Mouse (Mus musculus) cerebellum, postnatal 4 days (tissue): ENCODE data around the gene Caap1.

Experiments used
- DNase-seq, 2 experiments: peaks; one replicate each; pipeline ENCODE4 v3.0.0; 2022; ENCODE audit warnings: low spot score in 2 of 2, mixed read lengths in 1 of 2

Caap1 gene

DNA sequence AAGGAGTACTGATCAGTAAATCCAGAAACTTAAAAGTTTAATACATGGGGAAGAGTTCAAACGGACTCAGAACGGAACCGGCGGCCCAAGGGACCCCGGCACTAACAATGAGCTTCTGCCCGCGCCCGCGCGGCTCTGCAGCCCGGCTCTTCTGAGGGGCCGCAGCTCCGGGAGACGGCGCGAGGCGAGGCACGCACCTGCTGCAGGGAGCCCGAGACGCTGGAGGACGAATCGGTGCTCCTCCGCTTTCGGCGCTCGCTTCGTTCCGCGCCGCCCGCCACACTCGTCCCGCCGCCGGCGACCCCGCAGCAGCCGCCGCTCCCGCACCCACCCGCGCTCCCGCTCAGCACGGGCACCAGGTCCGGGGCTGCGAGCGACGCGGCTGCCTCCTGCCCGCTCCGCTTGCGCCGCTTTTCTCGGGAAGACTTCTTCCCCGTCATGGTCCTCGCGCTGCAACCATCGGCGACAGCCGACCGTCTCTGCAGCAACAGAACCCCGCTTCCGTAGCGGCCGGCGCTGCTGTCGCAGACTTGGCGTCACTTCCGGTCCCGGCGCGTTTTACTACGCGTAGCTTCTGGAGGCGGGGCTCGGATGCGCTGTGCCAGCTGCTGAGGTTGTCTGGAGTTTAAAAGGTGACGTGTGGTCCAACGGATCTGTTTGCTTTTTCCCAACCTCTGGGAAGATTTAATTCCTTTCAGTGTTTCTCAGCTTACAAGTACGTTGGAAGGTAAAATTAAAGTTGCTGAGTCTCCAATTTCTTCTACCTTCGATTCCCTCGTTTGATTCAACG lies at the start of gene Caap1, which contains the start of gene Gm10306:
TSS of gene Caap1 (minus strand) at position 532 of the 790 bp plus-strand sequence.
TSS of gene Gm10306 (plus strand) at position 282 of the 790 bp plus-strand sequence.
- peak; percentile 95 to 98 for DNase-seq

GRCm38 (mm10) chr4:94605591-94605990 lies 49.0 kb upstream of the Caap1 start:
- DNase-seq = no peak

DNA sequence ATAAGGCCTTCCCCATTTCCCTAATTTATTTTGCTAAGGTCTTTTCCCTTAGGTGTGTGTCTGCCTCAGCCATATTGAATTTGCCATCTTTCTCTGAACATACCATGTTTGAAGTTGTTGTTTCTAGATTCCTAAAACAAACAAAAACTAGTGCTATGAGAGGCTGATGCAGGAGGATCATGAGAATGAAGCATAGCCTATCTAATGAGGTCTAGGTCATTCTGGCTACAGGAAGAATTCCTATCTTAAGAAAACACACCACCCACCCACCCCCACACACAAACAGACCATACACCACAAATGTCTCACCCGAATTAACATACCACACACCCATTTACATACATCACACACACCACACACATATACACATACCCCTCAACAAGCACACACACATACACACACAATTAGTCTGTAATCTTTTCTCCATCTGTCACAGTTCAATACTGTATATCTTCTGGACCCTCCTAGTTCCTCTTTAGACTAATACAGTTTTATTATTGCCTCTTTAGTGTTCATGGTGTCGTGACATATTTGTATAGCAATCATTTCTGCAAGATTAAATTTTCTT lies 47.9 kb upstream of the Caap1 start:
- DNase-seq = no peak

DNA sequence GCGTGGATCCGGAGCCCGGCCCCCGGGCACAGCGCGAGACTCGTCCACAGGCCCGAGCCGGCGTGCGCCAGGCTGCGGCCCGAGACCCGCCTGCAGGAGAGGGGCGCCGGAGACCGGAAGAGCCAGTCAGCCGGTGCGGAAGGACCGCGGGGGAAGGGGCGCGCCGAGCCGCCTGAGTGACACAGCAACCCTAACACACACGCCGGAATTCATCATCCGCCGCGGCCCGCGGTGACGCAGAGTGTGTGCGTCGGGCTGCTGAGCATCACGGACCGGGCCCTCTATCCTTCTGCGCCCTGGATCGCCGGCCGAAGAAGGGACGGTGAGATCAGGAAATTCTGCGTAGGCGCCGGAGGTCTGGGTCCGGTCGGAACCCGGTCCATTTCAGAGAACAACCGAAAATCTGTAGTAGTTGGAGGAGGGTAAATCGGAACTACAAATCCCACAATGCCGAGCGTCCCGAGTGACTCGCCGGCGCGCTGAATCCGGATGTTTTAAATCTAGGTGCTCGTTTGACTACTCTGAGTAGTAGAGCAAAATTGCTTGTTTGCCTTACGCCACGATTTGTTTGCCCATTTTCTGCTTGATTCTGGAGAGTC lies 46.5 kb upstream of the Caap1 start, which contains the start of gene Plaa:
TSS of gene Plaa (minus strand) at position 214 of the 599 bp plus-strand sequence.
- peak; percentile 83 to 91 for DNase-seq

DNA sequence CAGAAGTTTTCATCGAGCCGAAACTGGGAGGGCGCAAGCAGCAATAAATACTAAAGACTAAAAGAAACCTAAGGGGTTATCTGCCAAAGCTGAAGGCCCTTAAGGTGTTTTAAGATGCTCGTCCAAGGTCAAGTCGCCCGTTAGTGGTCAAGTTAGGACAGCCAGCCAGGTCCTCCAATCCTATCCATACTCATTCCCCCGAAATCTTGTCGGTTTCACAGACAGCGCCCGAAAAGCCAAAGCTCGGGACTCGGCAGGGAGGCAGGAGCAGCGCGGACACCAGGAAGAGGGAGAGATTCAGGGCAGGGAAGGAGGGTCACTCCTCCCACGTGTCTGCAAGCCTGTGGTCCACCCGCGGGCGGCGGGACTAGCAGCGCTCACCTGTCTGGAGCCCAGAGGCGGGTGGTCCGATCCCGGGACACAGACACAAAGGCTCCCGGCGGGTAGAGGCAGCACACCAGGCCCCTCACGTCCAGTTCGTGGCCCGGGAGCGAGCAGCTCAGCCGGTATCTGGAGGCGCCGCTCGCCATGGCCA lies 46.0 kb upstream of the Caap1 start:
- peak; percentile 1 to 21 for DNase-seq

DNA sequence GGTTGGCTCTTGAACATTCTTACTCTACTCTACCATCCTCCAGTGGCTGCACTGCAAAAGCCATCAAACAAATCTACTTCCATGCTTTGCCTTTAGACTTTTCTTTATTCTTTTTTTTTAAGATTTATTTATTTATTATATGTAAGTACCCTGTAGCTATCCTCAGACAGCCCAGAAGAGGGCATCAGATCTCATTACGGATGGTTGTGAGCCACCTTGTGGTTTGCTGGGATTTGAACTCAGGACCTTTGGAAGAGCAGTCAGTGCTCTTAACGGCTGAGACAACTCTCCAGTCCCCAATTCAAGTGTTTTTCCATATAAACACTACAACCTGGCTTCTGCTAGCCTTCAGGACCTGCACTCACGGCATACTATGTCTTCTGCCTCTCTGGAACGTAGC lies 44.8 kb upstream of the Caap1 start:
- no peak for DNase-seq

DNA sequence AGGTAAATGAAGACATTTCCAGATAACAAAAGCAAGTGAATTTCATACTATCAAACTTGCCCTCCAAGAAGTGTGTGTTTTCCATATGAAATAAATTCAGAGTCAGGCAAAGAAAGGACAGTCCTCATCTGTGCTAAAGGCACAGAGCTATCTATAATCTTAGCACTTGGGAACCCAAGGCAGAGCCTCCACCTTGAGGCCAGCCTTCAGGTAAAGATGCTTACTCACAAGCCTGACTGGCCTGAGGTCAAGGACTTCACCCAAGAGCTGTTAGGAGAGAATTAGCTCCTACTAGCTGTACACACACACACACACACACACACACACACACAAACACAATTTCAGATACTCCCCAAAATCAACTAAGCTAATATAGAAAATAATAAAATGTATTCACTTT lies 36.1 kb upstream of the Caap1 start:
- no peak for DNase-seq

DNA sequence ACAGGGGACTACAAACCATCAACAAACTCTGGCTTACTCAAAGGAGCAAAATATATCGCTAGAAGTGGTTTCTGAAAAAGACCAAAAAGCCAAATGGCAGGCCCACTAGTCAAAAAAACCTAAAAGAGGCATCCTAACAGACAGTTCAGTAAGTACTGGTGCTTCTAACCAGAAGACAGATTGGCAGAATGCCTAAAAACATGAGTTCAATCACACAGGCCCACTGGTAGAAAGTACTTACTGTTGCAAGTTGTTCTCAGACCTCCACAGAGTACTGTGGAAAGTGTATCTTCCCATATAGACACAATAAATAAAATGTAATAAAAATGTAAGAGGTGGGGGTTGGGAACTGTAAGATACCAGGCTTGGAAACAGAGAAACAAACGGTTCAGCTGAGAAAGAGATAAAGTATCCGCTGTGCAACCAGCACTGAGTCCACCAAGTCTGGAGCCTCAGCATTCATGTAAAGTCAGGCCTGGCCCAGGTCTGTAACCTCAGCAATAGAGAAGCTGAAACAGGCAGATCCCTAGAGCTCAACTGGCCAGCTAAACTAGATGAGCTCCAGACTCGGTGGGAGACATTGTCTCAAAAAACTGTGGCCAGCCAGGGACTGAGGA lies 35.3 kb upstream of the Caap1 start:
- no peak for DNase-seq

GRCm38 (mm10) chr4:94572677-94573076 lies 16.1 kb upstream of the Caap1 start:
- no peak for DNase-seq

DNA sequence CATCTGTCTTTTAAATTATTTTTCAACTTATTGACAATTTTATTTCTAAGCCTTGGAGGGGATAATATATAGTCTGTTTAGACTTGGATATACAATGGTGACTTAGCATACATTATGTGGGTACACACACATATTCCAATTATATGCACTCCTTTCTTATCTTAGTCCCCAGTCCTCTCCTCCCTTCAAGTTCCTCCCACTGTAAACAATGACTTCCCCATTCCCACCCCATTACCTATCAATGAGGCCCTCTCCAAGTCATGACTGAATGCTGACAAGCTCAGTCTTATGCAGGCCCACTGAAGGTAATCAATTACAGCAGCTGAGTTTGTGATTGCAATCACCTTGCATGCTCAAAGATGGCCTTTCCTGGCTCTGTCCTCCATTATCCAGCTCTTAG lies 7.7 kb upstream of the Caap1 start:
- DNase-seq = no peak

DNA sequence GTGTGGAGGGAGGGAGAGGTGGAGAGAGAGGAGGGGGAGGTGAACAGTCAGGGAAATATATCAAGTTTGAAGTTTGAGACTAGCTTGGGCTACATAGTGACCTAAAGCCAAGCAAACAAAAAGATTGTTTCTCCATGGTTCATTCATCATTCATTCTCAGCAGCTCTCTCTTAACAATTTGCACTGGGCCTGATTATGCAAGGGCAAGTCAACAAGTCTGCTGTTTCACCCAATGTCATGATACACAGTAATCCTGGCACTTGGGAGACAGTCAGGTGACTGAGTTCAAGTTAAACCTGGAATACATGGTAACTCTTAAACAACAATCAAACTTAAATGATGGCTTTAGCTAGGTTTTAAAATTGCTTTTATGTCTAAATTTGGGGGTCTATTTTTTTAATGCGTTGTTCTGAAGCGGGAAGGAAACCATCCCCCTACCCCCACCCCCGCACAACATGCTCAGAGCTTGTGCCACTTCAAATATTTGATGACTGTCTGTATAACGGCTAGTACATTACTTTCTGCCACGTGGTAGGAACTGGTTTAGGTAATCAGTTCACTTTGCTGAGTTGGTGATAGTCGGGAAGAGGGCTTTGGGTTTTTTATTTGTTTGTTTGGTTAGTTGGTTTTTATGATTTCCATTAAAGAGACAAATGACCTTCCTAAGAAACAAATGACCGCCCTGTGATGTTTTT lies 5.5 kb upstream of the Caap1 start:
- DNase-seq = no peak

DNA sequence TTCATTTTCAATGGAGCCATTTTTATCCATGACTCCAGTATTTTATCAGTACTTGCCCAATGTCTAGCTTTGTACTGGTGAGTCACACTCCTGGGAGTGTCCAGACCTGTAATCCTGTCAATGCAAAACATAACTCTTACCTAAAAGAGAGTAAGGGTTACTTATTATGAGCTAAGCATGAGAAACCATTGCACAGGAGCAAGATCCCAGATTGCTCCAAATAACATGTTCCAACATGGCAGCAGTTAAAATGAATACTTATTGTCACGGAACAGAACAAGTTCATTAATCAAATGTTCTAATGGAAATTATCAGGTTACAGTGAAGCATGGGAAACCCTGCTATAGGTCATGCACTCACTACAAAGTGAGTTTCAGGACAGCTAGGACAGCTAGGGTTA lies 3.7 kb upstream of the Caap1 start:
- no peak for DNase-seq

GRCm38 (mm10) chr4:94559266-94559665 lies 2.7 kb upstream of the Caap1 start:
- no peak for DNase-seq

GRCm38 (mm10) chr4:94557145-94557544 lies 549 bp upstream of the Caap1 start:
- no peak for DNase-seq

DNA sequence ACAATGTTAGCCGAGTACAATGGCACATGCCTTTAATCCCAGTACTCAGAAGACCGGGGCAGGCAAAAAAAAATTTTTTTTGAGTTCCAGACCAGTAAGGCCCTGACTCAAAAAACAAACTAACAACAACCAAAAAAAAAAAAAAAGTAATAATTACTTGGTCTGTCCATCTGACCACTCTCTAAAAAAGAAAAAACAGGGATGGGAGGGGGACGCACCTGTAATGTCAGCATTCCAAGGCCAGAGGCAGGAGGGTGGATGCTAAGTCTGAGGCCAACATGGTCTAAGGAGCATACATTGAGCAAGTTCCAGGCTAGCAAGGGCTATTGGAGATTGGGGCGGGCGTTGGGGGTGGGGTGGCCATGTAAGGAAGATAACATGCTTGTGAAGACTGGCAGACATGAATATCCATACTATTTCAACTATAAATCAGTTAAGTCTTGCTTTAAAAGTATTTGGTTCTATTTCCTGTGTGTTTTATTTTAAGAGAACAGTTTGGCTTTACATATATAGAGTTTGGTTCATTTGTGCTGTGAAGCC lies 1.6 kb downstream of the Caap1 start:
- no peak for DNase-seq

DNA sequence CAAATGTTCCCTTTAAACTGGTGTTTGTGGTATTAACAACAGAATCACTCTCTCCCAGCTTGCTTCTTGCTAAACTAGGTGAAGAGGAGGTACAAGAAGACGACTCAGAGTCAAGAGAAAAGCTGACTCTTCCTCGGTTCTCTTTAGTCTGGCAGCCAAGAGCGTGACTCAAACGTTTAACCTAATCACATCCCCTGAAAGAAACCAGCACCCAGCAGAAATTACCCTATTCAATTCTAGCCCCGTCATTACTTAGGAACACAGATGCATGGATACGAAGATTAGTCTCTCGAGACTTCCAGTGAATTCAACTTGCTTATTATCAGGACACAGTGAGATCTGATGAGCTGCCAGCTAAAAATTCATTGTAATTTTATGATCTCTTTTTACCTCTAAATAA lies 12.3 kb downstream of the Caap1 start:
- DNase-seq = no peak

GRCm38 (mm10) chr4:94543041-94543440 lies 13.6 kb downstream of the Caap1 start:
- no peak for DNase-seq

- no peak for DNase-seq
Observed at GRCm38 (mm10) chr4:94533205-94533604, 23.4 kb downstream of the Caap1 start.

DNA sequence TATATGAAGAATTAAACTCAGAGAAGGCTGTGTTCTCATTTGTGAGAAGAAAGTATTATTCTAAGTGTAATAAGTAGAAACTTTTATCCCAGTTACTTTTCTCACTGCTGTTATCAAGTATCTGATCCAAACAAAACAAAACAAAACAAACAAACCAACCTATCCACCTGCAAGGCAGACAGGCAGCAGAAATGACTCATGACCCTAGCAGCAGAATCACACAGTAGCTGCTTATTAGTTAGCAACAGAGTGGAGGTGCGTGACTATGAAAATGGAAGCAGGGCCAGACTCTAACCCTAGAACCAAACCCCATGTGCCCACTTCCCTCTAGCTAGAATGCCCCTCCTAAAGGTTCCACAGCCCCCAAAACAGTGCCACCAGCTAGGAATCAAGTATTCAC lies 27.1 kb downstream of the Caap1 start:
- no peak for DNase-seq

DNA sequence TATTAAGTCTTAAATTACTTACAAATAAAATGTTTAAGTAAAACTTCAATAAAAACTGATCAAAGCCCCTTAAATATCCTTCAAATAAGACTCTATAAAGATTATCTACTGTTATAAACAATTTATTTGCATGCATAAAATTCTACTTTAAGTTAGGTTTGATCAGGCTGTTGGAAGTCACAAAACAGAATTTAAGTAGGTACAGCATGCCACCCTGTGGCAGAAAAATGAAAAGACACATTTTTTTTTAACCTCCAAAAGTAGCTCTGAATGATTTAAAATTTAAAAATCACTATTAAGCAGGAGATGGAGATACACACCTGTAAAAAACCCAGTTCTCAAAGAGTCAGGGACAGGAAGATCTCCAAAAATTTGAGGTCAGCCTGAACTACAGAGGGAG lies 33.3 kb downstream of the Caap1 start:
- no peak for DNase-seq

GRCm38 (mm10) chr4:94517631-94518030 lies 39.0 kb downstream of the Caap1 start:
- peak; percentile 39 to 61 for DNase-seq
